Mouse (Mus musculus) adrenal gland, adult 2 months (tissue): ENCODE results near the gene Gm20388. TPM values are rescaled to one million over a fixed set of nuclear protein-coding genes. Genes with fewer than 3 reads are reported as not detected.
"Not testable (repeated sequence)": the region's sequence is repeated elsewhere in the genome, so short reads cannot be mapped to it uniquely, and the experiment has no call there.

Source experiments
- DNase-seq: peaks from one replicate; pipeline ENCODE4 v3.0.0; 2021
- polyA plus RNA-seq: library from polyadenylated mRNA; depleted of rRNA; stranded (reverse); fragments of >200 nt; gene quantifications from 2 replicates; pipeline ENCODE4 v1.2.3, GENCODE M21; 2012
- total RNA-seq, 2 experiments: library from RNA; stranded (reverse); gene quantifications; 2 replicates each; pipeline ENCODE4 v1.2.3; 2021

The Gm20388 gene
- total and polyA plus RNA-seq, 3 experiments = 5.9 to 50.1 (median 9.9) TPM

DNA sequence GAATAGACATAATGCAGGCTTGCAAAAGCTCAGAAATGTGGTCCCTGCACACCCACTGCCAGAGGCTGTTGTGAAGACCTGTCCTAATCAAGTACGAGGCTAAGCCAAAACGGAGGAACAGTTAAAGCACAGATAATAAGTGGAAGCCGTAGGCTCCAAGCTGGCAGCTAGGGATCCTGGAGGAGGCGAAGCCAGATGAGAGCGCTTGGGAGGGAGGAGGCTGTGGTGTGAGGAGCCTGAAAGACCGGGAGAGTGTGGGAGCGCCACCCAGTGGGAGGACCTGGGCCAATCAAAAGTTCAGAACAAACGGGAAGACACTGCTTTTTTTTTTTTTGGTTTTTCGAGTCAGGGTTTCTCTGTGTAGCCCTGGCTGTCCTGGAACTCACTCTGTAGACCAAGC, 3280.0 kb downstream of the Gm20388 start:
- DNase-seq = peak; percentile 80

DNA sequence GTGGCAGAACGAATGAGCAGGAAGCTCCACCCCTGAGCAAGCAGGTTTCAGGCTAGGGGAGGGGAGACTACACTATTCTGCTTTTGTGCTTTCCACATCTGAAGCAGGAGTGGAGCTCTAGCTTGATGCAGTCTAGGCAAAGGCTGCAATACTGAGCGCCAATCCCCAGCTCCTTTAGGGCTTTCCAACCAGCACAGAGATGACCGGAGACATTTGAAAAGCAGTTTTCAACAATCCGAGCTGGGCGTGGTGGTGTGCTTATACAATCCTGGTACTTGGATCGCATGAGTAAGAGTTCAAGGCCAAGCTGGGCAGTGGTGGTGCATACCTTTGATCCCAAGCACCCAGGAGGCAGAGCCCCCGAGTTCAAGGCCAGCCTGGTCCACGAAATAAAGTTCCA, 3281.3 kb downstream of the Gm20388 start:
- no peak for DNase-seq

DNA sequence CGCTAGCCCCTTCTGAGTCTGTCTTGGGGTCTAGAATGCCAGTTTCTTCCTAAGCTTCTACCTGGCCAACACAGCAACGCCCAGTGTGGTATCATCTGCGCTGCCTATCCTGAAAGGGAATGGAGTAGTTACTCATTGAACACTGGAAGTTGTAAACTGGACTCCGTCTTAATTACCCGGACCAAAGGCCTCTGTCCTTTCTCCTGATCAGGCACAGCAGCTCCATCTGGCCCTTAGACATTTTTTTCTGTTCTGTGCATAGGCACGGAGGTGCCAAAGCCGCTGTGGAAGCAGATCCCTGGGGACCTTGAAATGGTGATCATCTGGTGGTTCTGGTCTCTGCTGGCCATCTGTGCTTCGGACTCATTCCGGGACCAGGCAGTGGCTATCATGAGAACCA, 3283.1 kb downstream of the Gm20388 start:
- DNase-seq = no peak

DNA sequence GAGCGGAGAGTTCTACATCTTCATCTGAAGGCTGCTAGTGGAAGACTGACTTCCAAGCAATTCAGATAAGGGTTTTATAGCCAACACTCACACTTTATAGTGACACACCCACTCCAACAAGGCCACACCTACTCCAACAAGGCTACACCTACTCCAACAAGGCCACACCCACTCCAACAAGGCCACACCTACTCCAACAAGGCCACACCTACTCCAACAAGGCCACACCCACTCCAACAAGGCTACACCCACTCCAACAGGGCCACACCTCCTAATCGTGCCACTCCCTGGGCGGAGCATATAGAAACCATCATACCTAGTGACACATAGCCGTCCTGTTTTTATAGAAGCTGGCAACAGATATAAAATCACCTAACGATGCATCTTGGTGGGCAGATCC, 3286.4 kb downstream of the Gm20388 start:
- DNase-seq = not testable (repeated sequence)

DNA sequence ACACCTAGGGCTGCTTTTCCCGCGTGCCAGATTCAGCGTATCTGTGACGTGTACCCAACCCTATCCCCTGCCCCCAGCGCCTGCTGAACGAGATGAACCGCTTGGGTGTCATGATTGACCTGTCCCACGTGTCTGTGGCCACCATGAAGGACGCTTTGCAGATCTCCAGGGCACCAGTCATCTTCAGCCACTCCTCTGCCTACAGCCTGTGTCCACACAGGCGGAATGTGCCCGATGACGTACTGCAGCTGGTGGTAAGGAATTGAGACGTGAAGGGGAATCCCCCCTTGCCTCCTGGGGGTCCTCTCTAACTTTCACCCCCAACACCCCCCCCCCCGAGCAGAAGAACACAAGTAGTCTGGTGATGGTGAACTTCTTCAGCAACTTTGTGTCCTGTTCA, 3289.2 kb downstream of the Gm20388 start:
- DNase-seq = no peak

DNA sequence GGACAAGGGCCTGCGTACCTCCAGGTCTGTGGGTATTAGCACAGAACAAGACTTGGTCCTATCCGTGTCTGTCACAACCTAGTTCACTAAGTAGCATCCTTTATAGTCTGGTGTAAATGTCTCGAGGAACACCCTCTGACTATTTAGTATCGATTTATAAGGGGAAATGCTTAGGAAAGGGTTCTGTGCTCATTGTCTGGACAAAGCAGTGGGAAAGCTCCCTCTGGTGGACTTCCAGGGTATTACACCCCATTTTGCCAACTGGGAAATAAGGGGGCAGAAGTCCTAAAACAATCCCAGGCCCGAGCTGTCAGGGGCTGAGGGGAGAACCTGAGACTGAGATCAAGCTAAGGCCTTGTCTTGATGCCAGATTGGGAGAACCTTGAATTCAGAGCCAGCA, 3291.6 kb downstream of the Gm20388 start:
- DNase-seq = peak; percentile 66

DNA sequence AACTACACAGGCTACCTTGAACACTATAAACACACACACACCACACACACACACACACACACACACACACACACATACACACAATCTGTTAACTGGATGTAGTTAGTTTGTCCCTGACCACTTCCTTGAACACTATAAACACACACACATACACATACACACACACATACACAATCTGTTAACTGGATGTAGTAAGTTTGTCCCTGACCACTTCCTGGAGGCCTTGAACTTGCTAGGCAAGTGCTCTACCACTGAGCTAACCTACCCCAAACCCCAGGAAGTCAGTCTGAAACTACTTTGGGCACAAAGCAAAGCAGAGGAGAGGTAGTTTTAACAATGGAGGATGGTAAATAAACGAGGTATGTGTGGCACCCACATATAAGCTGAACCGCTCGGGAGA, 3292.9 kb downstream of the Gm20388 start:
- DNase-seq = no peak

DNA sequence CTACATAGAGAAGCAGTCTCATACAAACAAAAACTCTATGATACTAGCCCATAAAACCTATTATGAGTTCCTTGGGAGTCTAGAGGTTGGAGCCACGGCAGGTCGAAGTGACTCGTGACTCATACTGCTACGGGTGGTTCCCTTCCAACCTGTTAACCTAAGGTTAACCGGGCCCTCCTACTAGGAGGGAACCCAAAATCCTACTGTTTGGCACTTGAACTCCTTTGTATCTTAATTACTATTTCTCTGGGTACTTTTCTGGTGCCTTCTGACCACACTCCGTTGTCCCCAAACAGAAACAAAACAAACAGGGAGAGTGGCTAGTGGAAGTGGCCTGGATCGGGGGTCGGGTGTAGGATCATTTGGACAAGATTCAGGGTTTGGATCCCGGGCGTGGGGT, 3301.2 kb downstream of the Gm20388 start:
- no peak for DNase-seq

DNA sequence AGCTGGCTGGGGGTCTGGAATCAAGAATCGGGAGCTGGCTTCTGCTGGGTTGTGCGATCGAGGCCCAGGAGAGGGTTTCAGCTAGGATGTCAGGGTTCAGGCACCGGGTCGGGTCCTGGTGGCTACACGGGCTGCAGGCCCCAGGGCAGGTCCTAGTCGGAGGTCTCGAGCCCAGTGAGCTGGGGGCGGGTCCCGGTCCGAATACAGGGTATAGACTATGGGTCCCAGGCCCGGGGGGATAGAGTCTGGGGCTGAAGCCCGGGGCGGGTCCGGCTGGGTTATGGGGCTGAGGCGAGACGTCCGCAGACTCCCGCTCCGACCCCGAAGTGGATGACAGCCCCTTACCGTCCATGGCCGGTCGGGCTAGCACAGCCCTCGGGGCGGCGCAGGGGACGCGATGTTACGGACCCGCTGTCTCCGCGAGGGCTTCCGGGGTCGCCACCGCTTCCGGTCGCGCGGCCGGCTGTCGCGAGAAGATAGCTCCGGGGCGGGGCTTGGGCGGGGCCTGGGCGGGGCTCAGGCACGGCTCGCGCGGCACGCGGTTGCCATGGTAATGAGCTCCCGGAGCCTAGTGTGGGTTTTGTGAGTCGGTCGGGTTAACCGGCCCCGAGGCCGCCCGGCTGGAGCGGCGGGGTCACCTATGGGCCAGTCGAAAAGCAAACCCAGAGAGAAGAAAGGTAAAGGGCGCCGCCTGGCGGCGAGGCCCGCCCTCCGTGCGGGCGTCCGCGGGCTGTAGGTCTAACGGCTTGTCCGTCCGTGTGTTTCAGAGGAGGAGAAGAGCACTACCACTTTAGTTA, 3301.9 kb downstream of the Gm20388 start, which contains the start of the genes Chmp1a and Spata33:
Gene Chmp1a, minus strand, starts transcription at position 443 of the 797 bp plus-strand sequence.
Gene Spata33, plus strand, starts transcription at position 512 of the 797 bp plus-strand sequence.
- peak; percentile 96 for DNase-seq

DNA sequence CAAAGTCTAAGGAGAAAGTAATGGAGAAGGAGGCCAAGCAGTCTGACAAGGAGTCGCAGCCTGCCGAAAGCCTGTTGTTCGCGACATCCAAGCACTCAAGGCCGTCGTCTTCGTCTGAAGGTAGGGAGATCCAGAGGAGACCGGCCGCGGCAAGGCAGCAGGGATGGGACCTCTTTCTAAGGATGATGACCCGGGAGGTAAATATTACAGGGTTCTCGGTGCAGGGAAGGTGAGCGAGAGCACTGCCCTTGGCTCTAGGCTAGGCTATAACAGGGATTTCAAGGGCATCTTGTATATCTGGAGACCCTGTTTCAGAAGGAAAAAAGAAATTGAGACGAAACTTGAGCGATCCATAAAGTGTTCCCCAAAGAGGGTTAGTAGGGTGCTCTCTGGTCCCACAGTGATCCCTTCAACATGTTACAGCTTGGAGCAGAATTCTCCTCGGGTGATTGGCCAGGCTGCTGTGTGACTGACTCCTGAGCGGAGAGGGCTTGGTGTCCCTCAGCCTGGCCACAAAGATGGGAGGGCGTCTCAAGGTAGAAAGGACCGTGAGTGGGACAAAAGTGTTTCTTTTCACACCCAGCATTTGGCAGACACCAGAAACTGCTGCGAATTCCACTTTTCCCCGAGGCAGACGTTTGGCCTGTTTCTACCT, 3302.6 kb downstream of the Gm20388 start:
- DNase-seq = no peak

DNA sequence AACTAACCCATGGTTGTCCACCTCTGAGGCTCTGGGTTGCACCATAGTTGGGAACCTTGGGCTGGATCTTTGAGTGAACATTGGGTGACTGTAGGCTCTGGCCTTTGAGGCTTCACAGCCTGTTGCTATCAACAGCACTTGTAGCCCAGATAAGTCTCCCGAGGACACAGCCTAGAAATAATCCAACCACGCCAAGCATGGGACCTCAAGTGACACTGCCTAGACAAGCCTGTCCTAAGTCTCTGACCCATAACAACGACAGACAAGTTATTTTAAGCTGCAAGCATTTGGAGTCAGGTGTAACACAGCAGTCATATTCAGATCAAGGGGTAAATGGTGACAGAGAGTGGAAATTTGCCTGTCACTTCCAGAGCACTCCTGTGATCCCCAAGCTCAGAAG, 3304.8 kb downstream of the Gm20388 start:
- DNase-seq = no peak

DNA sequence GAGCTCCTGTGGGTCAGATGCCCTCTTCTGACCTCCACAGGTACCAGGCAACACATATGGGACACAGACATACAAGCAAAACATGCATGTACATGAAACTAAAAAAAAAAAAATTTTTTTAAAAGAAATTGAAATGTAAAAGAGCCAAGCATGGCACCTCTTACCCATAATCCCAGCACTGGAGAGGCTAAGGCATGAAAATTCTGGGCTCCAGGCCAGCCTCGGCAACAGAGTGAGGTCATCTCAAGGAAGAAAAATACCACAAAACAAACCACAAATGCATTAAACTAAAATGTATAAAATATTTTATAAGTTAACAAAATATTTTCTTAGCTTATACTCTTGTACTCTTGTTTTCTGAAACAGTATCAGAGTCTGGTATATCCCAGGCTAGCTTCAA, 3310.3 kb downstream of the Gm20388 start:
- no peak for DNase-seq

DNA sequence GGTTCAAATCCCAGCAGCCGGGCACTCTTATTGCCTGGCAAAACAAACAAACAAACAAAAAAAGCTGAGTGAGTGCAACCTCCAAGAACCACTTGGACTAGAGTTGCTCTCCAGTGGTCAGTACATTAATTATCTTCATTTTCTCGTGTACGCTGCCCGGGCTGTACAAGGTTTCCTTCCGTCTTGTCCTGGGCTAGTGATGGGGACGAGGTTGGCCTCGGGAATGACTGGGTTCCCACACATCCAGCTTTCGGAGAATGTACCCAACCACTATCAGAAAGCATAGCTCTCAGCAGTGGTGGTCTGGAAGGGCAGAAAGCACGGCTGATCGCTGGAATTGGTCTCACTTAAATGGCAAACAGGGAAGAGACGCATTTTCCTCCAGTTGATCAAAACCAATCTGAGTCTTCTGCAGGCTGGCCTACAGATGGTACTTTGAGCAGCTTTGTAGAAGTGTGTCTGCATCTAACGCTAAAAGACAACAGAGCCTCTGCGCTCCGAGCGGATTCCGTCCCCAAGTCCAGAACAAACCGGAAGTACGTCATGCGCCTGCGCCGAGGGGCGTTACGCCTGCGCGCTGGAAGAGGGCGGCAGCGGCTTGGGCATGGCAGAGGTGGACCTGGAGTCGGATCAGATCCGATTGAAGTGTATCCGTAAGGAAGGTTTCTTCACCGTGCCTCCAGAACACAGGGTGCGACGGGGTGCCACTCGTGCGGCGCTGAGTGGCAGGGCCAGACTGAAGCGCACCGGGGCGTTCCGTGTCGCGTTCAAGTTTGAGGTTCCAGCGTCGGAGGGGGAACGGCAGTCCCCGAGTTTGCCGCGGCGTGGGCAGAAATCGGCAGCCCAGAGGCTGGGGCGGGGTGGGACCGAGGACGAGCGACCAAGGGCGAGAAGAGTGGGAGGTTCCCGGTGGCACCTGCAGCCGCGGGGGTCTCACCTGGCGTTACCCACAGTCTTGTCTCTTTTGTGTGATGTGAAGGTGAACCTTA, 3313.9 kb downstream of the Gm20388 start, which contains the start of gene Cdk10:
Gene Cdk10, plus strand, starts transcription at position 565 of the 989 bp plus-strand sequence.
- DNase-seq = peak; percentile 96

DNA sequence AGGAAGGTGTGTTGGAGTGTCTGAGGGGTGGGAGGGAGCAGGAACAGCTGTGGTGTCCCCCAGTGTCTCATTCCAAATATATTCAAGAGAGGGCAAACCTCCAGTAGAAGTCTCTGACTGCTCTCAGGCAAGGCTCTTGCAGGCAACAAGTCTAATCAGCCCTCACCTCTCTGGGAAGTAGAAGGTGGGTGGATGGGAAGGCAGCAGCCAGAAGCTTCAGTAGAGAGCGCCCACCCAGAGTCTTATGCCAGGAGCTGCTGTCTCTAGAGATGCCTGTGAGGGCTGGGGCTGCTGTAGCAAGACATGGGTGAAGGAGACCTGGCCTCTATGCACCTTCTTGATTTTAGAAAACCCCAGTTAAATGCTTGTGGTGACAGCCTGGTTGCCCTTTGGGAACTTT, 3317.8 kb downstream of the Gm20388 start:
- no peak for DNase-seq

DNA sequence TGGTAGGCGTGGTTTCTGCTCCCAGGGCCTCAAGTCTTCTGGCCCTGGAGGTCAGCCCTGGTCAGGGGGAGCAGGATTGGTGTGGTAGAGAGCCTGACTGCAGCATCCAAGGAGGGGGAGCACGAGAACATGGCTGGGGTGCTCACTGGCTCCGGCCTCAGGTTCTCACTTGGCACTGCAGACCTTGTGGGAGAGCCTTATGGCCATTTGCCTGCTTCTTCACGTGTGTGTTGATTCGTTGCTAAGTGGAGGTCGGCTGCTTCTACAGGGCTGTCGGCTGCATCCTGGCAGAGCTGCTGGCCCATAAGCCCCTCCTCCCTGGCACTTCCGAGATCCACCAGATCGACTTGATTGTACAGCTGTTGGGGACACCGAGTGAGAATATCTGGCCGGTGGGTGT, 3319.7 kb downstream of the Gm20388 start:
- not testable (repeated sequence) for DNase-seq

DNA sequence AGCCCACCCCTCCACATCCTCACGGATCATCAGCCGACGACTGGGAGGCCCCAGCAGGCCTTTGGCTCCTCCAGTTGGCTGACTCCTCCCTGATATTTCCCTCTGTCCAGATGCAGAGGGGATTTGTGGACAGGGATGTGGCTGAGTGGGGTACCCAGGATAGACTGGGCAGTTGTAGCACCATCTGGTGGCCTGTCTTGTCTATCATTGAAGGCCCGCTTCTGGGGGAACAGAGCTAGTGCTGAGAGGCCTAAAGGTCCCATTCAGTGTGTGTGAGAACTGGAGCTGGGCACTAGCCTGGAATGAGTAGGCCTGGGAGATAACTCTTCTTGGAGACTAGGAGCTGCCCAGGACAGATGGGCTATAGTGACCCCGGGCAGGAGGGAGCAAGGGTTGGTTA, 3321.1 kb downstream of the Gm20388 start:
- no peak for DNase-seq

DNA sequence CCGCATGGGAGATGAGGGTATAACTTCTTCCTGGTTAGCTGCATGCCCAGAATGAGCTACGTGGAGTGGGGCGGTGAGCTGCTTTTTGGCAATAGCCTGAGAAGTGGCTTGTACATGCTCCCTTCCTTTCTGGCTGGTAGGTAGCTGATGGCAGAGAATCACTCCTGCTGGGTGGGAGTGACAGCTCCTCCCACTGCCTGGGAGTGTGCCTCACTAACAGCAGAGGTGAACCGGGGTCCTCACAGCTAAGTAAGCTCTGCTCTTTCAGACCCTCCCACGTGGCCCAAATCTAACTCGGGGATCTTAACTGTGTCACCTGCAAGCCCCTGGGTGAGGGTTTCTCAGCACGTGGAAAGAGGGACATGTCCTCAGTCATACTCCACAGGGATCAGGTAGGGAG, 3321.9 kb downstream of the Gm20388 start:
- DNase-seq = no peak

DNA sequence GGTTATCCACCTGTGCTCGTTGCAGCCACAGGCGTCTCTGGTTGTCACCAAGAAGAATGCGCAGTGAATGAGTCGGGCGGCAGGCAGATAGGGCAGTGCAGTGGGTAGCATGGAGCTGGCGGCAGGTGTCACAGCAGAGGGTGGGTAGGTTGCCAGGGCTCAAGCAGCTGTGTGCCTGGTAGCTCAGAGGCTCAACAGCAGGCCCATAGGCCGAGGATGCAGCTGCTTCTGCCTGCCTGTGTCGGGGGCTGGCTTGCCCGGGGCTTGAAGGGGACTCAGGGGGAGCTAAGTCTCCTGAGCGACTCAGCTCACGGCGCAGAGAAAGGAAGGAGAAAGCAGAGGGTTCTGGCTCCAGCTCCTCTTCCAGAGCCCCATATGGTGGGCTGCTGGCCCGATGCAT, 3322.7 kb downstream of the Gm20388 start:
- DNase-seq = no peak

DNA sequence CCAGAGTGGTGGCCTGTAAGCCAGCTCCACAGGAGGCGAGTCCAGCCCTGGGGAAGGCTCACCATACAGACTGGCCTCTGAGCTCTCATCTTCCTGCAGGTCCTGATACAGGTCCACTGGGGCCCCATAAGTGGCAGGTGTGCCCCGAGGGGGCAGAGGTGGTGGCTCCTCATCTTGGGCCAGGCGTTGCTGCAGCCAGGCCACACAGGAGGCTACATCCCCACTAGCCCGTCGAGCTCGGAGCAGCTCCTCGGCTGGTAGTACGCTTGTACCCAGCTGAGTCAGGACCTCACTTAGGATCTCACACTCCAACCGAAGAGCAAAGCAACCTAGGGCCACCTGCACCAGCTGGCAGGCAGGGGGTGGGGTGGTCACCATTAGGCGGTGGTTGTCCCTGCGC, 3323.1 kb downstream of the Gm20388 start:
- no peak for DNase-seq

DNA sequence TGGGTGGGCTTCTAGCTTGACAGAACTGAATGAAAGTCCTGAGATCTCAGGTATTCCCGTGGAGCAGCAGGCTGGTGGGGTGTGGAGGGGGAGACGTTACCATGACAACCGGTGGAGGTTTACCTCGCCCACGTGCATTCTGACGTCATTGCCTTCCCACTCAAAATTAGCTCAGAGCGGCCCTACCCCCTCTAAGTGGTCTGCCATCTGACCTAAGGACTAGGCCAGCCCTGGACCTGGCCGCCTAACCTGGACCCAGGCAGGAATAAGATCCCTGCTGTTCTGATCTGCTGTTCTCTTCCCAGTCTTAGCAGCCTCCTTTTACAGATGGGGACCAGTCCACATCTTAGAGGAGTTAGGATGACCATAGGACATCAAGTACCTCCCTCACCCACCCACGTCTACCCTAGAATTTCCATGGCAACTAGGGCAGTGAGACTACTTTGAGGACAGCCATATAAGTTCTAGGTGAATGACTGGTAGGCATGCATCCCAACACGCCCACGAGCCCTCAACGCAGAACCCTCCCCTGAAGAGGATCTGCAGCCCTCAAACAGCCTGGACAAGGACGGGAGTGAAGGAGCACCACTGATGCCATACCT, 3324.4 kb downstream of the Gm20388 start:
- no peak for DNase-seq
